Mouse (Mus musculus): ENCODE results near the gene Efna5. TPM values are rescaled to one million over a fixed set of nuclear protein-coding genes. Genes with fewer than 3 reads are reported as not detected.
A peak's percentile ranks its signal among the peaks of the same experiment; 100 is the strongest.

Gene Efna5
- polyA plus RNA-seq, 1 experiment from 2014 or later = 24.5 TPM

- no peaks in the 10 kb centered on the region for H3K36me3 ChIP-seq (ENCODE audit: control insufficient read depth, insufficient read depth, low read length)
- WGBS (ENCODE audit: insufficient replicate concordance) = 64% methylated on average over 3 of the region's 3 CpGs
- no peaks in the 10 kb centered on the region for H3K9me3 ChIP-seq (replicated peaks; ENCODE audit: control insufficient read depth, low read length)
- H3K27me3 ChIP-seq (ENCODE audit: control insufficient read depth, insufficient read depth, low read length) = no peaks in the 10 kb centered on the region
- H3K9ac ChIP-seq (ENCODE audit: low read depth, low read length) = 0 out of 2 replicates have a peak overlapping the region, but pooled peaks have one; percentile 56
- no peak overlapping the region for H3K4me3 ChIP-seq (ENCODE audit: low read depth, low read length)
- peak overlapping the region; percentile 71; the same call in 1 of the 2 replicates for H3K27ac ChIP-seq (ENCODE audit: low read depth, low read length)
- ATAC-seq (replicated peaks; ENCODE audit: insufficient number of reproducible peaks, low FRiP score, low TSS enrichment) = no peak
- peak overlapping the region; percentile 54 for H3K4me2 ChIP-seq
- peaks cover 9% of the 10 kb centered on the region for H3K4me1 ChIP-seq (ENCODE audit: control insufficient read depth, insufficient read depth, low read length)
Measured at GRCm38 (mm10) chr17:62863004-62863403, 18.1 kb downstream of the Efna5 start.

GRCm38 (mm10) chr17:62862298-62862999 lies 18.7 kb downstream of the Efna5 start:
- H3K9ac ChIP-seq (ENCODE audit: low read depth, low read length) = peak overlapping the region; percentile 56; the same call in 1 of the 2 replicates
- H3K4me1 ChIP-seq (ENCODE audit: control insufficient read depth, insufficient read depth, low read length) = peaks cover 9% of the 10 kb centered on the region
- ATAC-seq (replicated peaks; ENCODE audit: insufficient number of reproducible peaks, low FRiP score, low TSS enrichment) = no peak
- no peaks in the 10 kb centered on the region for H3K27me3 ChIP-seq (ENCODE audit: control insufficient read depth, insufficient read depth, low read length)
- H3K9me3 ChIP-seq (replicated peaks; ENCODE audit: control insufficient read depth, low read length) = no peaks in the 10 kb centered on the region
- no peak overlapping the region for H3K4me3 ChIP-seq (ENCODE audit: low read depth, low read length)
- WGBS (ENCODE audit: insufficient replicate concordance) = 24% methylated on average over 12 of the region's 12 CpGs
- H3K27ac ChIP-seq (ENCODE audit: low read depth, low read length) = peak overlapping the region; percentile 71
- H3K36me3 ChIP-seq (ENCODE audit: control insufficient read depth, insufficient read depth, low read length) = no peaks in the 10 kb centered on the region
- peak overlapping the region; percentile 54 for H3K4me2 ChIP-seq

GRCm38 (mm10) chr17:62857275-62857674 lies 23.8 kb downstream of the Efna5 start:
- Histone ChIP-seq H3K27me3 (ENCODE audit: control insufficient read depth, insufficient read depth, low read length) (no peaks in the 10 kb centered on the region), H3K4me1 (ENCODE audit: control insufficient read depth, insufficient read depth, low read length) (peaks cover 8% of the 10 kb centered on the region), H3K9me3 (replicated peaks; ENCODE audit: control insufficient read depth, low read length) (no peaks in the 10 kb centered on the region), H3K36me3 (ENCODE audit: control insufficient read depth, insufficient read depth, low read length) (no peaks in the 10 kb centered on the region), H3K9ac (ENCODE audit: low read depth, low read length) (no peak overlapping the region), H3K4me2 (no peak overlapping the region), H3K27ac (ENCODE audit: low read depth, low read length) (no peak overlapping the region), H3K4me3 (ENCODE audit: low read depth, low read length) (no peak overlapping the region)
- WGBS (ENCODE audit: insufficient replicate concordance) = 68% methylated on average over 8 of the region's 8 CpGs
- no peak for ATAC-seq (replicated peaks; ENCODE audit: insufficient number of reproducible peaks, low FRiP score, low TSS enrichment)

GRCm38 (mm10) chr17:62853741-62854140 lies 27.4 kb downstream of the Efna5 start:
- no peak for ATAC-seq (replicated peaks; ENCODE audit: insufficient number of reproducible peaks, low FRiP score, low TSS enrichment)

GRCm38 (mm10) chr17:62852822-62853608 lies 28.1 kb downstream of the Efna5 start:
- H3K4me3 ChIP-seq (ENCODE audit: low read depth, low read length) = no peak overlapping the region
- ATAC-seq (replicated peaks; ENCODE audit: insufficient number of reproducible peaks, low FRiP score, low TSS enrichment) = no peak
- H3K4me2 ChIP-seq = peak overlapping the region; percentile 1; the same call in 1 of the 2 replicates
- H3K36me3 ChIP-seq (ENCODE audit: control insufficient read depth, insufficient read depth, low read length) = no peaks in the 10 kb centered on the region
- peaks cover 18% of the 10 kb centered on the region for H3K4me1 ChIP-seq (ENCODE audit: control insufficient read depth, insufficient read depth, low read length)
- H3K9me3 ChIP-seq (replicated peaks; ENCODE audit: control insufficient read depth, low read length) = no peaks in the 10 kb centered on the region
- H3K9ac ChIP-seq (ENCODE audit: low read depth, low read length) = no peak overlapping the region
- peak overlapping the region; percentile 19; the same call in 1 of the 2 replicates for H3K27ac ChIP-seq (ENCODE audit: low read depth, low read length)
- WGBS (ENCODE audit: insufficient replicate concordance) = 4% methylated on average over 3 of the region's 3 CpGs
- no peaks in the 10 kb centered on the region for H3K27me3 ChIP-seq (ENCODE audit: control insufficient read depth, insufficient read depth, low read length)

More at GRCm38 (mm10) chr17:62853741-62854140, 27.4 kb downstream of the Efna5 start:
- Histone ChIP-seq H3K9me3 (replicated peaks; ENCODE audit: control insufficient read depth, low read length) (no peaks in the 10 kb centered on the region), H3K4me2 (peak overlapping the region; percentile 1; the same call in 1 of the 2 replicates), H3K27me3 (ENCODE audit: control insufficient read depth, insufficient read depth, low read length) (no peaks in the 10 kb centered on the region), H3K9ac (ENCODE audit: low read depth, low read length) (no peak overlapping the region), H3K36me3 (ENCODE audit: control insufficient read depth, insufficient read depth, low read length) (no peaks in the 10 kb centered on the region), H3K27ac (ENCODE audit: low read depth, low read length) (peak overlapping the region; percentile 24; the same call in 1 of the 2 replicates), H3K4me1 (ENCODE audit: control insufficient read depth, insufficient read depth, low read length) (peaks cover 18% of the 10 kb centered on the region), H3K4me3 (ENCODE audit: low read depth, low read length) (no peak overlapping the region)
- WGBS (ENCODE audit: insufficient replicate concordance) = 29% methylated on average over 6 of the region's 6 CpGs

- no peak overlapping the region for H3K4me3 ChIP-seq (ENCODE audit: low read depth, low read length)
- H3K4me2 ChIP-seq = no peak overlapping the region
- no peak overlapping the region for H3K9ac ChIP-seq (ENCODE audit: low read depth, low read length)
- WGBS (ENCODE audit: insufficient replicate concordance) = 31% methylated on average over 7 of the region's 7 CpGs
- no peak; the same call in 1 of the 2 replicates for ATAC-seq (replicated peaks; ENCODE audit: insufficient number of reproducible peaks, low FRiP score, low TSS enrichment)
- no peaks in the 10 kb centered on the region for H3K36me3 ChIP-seq (ENCODE audit: control insufficient read depth, insufficient read depth, low read length)
- H3K27ac ChIP-seq (ENCODE audit: low read depth, low read length) = peak overlapping the region; percentile 38; the same call in 1 of the 2 replicates
- H3K4me1 ChIP-seq (ENCODE audit: control insufficient read depth, insufficient read depth, low read length) = peaks cover 18% of the 10 kb centered on the region
- H3K27me3 ChIP-seq (ENCODE audit: control insufficient read depth, insufficient read depth, low read length) = no peaks in the 10 kb centered on the region
- H3K9me3 ChIP-seq (replicated peaks; ENCODE audit: control insufficient read depth, low read length) = no peaks in the 10 kb centered on the region
Measured at GRCm38 (mm10) chr17:62851268-62851667, 29.8 kb downstream of the Efna5 start.

- Histone ChIP-seq H3K4me1 (ENCODE audit: control insufficient read depth, insufficient read depth, low read length) (peaks cover 18% of the 10 kb centered on the region), H3K9me3 (replicated peaks; ENCODE audit: control insufficient read depth, low read length) (no peaks in the 10 kb centered on the region), H3K36me3 (ENCODE audit: control insufficient read depth, insufficient read depth, low read length) (no peaks in the 10 kb centered on the region), H3K27me3 (ENCODE audit: control insufficient read depth, insufficient read depth, low read length) (no peaks in the 10 kb centered on the region), H3K4me2 (no peak overlapping the region), H3K27ac (ENCODE audit: low read depth, low read length) (no peak overlapping the region), H3K9ac (ENCODE audit: low read depth, low read length) (no peak overlapping the region), H3K4me3 (ENCODE audit: low read depth, low read length) (no peak overlapping the region)
- WGBS (ENCODE audit: insufficient replicate concordance) = 60% methylated on average over 3 of the region's 3 CpGs
- ATAC-seq (replicated peaks; ENCODE audit: insufficient number of reproducible peaks, low FRiP score, low TSS enrichment) = no peak
Measured at GRCm38 (mm10) chr17:62850603-62851002, 30.5 kb downstream of the Efna5 start.

GRCm38 (mm10) chr17:62849676-62850075 lies 31.4 kb downstream of the Efna5 start:
- H3K27ac ChIP-seq (ENCODE audit: low read depth, low read length) = no peak overlapping the region
- H3K4me2 ChIP-seq = no peak overlapping the region
- H3K27me3 ChIP-seq (ENCODE audit: control insufficient read depth, insufficient read depth, low read length) = no peaks in the 10 kb centered on the region
- H3K4me1 ChIP-seq (ENCODE audit: control insufficient read depth, insufficient read depth, low read length) = peaks cover 18% of the 10 kb centered on the region
- H3K9ac ChIP-seq (ENCODE audit: low read depth, low read length) = no peak overlapping the region
- no peak for ATAC-seq (replicated peaks; ENCODE audit: insufficient number of reproducible peaks, low FRiP score, low TSS enrichment)
- H3K36me3 ChIP-seq (ENCODE audit: control insufficient read depth, insufficient read depth, low read length) = no peaks in the 10 kb centered on the region
- no peak overlapping the region for H3K4me3 ChIP-seq (ENCODE audit: low read depth, low read length)
- 77% methylated on average over 6 of the region's 6 CpGs for WGBS (ENCODE audit: insufficient replicate concordance)
- no peaks in the 10 kb centered on the region for H3K9me3 ChIP-seq (replicated peaks; ENCODE audit: control insufficient read depth, low read length)

Measured in heart, embryonic 11.5 days (tissue).